Mouse (Mus musculus) right cerebral cortex, postnatal 10 days (tissue): ENCODE measurements at regions not wholly inside any gene's neighbourhood (a gene's known extent, or its start where the extent isn't known, plus 50 kb on each side); places are given as distances from the start of the nearest gene placed in this dataset.

Source experiments
- DNase-seq, 2 experiments: peaks; one replicate each; pipeline ENCODE4 v3.0.0; 2021; ENCODE audit warnings: low spot score in 2 of 2

DNA sequence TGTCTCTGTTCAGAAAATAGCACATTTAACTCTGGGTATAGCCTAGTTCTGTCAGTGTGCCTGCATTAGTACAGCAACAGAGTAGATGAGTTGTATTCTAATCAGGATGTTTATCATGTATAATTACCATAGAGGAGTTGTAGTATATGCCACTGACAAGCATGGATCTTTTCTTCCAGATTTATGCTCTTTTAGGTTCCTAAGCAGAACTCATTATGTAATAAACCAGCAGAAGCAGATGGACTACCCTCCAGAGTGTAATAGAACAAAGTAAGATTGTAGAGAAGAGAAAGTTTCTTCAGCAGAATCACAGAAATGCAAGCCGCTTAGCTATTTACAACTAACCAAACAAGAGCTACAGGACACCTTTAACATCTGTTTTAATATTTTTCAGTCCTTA, 517.2 kb upstream of the Epha5 start:
- no peak for DNase-seq

DNA sequence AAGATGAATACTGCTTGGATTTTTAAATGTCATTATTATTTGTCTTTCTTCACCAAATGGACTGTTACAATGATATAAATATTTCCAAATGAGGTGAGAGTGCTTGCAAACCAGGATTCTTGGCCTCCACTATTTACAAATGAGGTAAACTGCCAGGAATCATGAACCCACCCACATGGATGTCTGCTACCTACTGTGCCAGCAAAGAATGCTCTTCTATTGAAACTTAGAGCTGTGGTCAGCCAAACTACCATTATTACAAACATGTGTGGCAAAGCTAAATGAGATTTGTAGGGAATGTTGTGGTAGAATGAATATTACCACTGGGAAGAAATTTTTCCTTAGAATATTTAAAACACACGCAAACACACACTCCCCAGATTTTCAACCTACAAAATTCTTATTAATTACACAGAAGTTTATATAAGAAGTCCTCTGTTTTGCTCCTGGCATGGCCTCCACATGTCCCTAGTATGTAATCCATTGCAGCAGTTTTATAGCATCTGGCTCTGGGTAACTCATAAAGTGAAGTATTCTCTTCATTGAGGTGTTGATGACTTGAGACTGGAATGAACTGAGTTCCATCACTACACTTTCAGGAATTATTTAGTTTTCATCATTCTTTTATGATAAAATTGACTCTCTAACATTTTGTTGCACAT, 500.6 kb upstream of the Epha5 start:
- no peak for DNase-seq

DNA sequence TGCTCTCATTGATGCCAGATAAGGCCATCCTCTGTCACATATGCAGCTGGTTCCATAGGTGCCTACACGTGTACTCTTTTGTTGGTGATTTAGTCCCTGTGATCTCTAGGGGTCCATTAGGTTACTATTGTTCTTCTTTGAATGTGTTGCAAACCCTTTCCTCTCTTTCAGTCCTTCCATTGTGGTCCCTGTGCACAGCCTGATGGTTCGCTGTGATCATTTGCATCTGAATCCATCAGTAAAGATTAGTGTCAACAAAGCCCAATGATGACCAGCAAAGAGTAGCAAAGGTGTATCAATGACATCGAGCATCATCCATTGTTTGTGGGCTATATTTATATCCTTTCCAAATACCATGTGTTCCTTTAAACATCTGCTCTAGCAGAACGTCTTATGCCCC, 484.5 kb upstream of the Epha5 start:
- no peak for DNase-seq

DNA sequence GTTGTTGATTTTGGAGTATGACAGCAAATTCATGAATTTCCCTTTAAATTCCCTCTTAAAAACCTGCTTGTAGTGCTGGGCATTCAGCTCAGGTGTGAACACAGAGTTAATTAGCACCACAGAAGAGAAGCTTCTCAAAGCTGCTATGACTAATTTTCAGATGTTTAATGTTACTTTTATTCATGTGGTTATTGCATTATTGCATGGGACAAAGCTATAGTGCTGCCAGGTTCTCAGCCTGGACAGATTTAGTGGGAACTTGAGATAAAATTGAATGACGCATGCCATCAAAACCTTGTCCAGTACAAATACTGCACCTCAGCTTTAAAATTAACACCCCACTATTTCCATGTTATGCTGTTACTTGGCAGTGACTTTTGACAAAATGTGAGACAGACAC, 480.4 kb upstream of the Epha5 start:
- no peak for DNase-seq

DNA sequence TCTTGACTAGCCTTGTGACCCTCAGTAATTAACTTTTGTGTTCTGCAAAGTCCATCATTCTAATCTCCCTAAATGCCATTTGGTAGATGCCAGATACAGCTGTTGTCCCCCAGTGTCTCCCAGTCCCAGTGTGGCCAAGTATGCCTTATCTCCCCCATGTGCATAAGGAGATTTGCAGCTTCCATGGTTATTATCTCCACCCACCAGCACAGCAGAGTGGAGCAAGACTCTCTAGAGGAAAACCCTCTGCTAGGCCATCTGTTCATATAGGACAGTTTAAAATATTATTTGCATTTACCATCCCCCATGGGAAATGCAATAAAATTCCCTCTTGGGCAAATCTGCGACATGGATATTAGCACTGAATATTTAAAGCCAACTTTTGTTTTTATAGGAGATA, 436.4 kb upstream of the Epha5 start:
- no peak for DNase-seq

DNA sequence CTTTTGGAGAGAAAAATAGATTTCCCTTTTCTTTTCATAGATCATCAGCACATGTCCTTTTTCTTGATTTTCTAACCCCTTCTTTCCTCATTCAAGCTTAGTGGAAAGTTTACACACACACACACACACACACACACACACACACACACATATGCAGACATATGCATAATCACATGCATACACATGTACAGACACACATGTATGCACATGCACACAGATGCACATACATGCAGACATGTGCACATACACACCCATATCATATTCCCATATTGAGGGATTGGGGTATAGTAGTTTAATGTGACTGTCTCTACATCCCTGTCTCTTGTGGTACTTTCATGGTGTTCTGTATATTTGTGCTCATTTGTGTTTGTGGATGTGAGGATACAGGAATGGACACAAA, 432.0 kb upstream of the Epha5 start:
- DNase-seq = no peak

DNA sequence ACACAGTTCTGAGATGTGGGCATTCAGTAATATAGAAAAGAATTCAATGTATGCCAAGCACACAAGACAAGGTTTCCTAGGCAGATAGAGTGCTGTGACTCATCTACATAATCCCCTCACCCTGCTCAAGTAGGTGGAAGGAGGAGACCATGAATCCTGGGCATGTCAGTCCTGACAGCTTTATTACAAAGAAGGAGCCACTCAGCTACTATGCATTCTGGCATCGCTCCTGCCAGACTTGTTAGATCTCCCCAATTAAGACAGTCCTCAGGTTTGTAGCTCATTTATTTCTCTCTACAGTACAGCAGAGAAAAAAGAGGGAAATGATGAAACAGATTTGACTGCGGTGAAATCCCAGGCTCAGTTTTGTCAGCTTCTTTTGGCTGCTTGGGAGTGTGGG, 431.6 kb upstream of the Epha5 start:
- DNase-seq = peak; percentile 38 to 61

DNA sequence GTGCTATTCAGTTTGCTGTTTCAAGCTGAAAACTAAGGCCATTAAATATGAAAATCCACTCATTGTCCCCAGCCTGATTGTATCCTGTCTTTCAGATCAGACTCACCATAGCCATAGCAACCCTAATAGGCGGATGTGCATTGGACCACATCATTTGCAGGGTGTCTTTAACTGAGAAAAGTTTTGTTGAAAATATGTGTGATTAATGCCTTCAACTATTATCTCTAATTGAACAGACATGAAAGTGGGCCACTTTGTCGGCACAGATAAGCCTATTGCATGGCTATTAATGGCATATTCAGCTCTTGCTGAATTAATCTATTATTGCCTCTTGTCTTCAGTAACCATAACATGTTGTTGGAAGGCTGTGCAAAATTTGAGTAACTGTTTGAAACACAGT, 394.3 kb upstream of the Epha5 start:
- no peak for DNase-seq

DNA sequence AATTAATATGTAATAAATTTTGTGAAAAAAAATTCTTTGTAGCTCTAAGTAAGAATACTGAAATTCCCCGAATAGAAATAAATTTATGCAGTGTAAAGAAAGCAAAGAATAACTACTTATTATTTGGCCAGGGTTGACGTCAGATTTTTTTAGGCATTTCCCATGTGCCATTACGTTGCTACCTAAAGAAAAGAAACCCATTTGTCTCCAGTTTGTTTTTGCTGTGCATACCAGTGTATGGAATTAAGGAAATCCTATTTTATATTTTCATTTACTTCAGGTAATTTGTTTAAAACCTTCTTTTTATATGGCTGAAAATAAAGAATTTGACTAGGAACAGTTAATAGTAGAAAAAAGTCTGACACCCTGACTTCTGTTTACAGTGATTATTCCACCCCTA, 393.7 kb upstream of the Epha5 start:
- DNase-seq = no peak

DNA sequence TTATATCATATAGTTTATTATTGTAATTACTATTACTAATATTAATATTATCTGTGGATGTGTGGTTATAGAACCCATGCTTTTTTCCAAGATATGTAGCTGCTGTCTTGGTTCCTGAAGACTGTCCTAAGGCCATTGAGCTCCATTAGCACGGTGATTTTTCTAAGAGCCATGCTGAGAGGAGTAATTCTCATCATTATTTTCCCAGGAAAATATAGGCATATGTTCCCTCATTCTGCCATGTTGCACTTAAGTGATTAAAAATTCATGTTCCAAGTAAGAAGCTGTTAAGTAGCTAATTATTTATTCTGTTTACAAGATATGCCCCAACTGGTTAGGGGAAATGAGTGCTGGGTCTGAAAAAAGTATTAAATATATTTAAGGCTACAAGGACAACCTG, 345.4 kb upstream of the Epha5 start:
- DNase-seq = no peak

DNA sequence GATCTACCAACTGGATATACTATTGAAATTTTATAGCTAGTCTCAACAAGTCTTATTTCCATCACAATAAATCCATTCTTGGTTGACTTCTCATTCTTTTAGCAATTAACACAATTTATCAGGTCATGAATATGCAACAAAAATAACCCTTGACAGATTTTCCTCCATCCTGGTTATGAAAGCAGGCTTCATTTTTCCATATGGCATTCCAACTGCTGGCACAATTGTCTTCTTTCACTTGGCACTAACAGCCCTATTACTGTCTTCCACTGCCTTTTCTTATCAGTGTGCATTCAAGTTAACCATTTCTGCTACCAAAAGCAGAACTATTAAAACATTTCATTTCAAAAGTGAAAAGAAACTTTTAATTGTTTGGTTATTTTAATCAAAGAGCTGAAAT, 334.9 kb upstream of the Epha5 start:
- DNase-seq = no peak

DNA sequence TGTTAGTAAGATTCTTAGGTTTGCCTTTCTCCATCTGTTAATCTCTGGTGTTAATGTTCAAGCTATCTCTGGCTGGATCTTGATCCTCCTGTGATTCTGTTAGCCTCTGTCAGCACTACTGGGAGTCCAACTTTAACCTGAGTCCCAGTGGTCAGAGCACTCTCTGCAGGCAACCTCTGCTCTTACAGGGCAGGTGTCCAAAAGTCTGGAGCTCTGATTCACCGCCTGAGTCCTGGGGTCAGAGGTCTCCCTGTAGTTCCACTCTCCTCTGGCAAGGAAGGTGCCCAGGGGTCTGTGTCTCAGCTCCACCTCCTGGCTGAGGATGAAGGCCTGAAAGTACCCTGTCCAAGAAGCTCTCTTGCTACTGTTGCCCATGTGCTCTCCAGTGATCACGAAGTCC, 288.3 kb upstream of the Epha5 start:
- DNase-seq = no peak

DNA sequence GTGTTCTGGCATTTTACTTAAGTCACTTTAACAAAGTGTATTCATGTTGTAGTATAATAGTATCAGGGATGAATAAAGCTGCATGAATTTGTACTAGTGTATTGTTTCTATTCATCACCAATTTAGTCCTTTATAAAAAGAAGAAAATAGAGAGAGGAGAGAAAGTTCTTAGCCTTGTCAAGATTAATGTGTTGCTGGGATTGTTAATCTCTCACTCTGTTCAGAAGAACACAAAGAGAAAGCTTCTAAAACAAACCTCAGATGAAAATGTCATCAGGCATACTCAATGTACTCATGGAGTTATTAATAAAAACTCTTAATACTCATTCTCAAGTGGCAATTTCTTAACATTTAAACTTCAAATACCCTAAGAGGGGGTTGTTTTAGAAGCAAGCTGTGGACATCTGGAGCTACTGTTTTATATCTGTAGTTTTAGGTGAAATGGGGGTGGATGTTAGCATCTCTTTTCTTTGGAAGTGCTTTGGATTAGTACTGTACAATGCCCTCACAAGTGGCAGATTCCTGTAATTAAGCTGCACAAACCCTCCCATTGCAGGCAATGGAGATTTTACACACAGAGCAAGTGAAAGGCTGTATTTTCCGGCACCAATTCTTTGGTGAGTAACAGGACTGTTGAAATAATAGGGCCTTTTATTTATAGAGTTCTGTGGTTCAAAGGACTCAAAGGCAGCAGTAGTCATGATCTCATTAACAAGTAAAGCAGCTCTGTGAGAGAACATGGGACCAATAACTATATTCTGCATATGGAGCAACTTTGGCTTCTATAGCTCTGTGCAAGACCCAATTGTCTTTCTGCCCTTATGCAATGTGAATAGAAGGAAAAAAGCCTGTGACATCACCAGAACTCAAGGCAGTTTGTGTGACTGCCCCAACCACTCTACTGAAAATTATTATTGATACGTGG, 273.4 kb upstream of the Epha5 start:
- no peak for DNase-seq

DNA sequence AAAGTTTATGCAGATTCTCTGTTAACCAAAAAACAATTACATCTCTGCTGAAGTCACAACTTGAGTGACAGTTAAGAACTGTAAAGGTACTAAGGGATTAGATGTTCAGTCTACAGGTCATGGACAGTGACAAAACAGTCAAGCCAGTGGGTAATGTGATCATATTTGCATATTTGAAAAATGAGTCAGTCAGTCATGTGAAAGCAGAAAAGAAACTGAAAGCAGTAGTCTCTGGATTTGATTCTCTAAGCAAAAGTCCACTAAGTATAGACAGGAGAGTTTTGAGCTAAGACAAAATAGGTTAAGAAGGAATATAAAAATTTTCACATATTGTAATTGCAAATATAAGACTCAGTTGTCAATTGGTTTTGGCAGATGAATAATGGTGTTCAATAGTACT, 270.4 kb upstream of the Epha5 start:
- no peak for DNase-seq

DNA sequence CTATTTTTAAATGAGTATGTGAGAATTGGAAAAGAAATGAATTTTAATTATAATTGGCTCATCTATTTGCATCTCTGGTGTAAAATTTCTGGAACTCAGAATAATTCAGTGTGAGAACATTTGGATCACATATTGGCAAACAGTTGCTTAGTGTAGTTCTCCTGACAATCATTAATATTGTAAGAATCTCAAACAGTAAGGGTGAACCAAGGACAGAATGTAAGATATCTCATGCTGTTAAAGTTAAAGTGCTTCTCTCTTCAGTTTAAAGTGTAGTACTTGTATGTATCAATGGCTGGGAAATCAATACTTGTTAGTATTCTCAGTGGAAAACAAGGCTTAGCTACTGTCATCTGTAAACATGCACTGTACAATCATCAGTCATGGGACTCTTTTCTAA, 238.0 kb upstream of the Epha5 start:
- DNase-seq = no peak

DNA sequence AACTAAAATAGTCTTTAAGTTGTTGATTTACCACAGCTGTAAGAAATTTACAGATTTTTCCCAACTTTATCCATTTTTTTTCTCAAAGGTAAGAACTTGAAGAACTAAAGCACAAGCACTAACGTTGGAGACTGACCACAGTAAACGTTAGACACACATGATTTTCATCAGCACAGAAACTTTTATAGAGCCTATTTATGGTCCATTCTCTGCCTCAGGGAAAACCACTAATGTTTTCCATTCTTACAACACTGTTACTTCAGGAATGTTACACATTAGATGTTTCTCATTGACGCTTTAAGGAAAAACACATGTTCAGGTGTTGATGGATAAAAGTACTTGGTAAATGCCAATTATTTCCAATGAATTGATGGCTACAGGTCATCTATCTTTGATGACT, 218.3 kb upstream of the Epha5 start:
- DNase-seq = no peak

DNA sequence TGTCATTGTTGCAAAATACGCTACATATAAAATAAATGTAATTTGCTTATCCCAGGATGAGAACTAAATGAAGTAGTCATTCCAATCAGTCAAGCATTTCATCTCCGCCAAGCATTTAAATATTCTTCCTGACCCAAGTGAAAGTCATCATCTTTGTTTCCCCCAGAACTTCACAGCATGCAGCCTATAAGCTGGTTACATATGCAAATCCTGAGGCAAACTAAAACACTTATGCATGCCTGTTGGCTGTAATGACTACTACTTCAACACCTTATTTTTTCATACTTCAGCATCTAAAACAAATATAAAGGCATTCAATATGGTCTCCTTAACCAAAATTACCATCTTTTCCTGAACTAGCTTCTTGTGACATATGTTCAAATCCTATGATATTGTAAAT, 215.7 kb upstream of the Epha5 start:
- DNase-seq = no peak

DNA sequence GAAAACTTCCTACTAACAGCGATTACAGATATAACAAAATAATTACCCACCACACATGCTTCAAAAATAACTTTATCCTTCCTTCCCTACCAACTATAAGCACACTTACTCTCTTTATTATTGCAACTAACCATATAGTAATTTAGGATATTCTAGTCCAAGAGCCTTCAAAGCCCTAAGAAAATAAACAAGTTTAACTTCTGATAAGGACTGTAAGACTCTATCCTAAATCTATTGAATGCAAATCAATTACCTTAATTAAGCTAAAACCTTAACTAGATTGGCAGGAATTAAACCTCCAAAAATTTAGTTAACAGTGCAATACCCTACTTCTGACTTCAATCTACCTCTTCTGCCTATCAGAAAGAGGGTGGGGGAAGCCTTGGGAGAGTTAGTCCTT, 201.0 kb upstream of the Epha5 start:
- DNase-seq = no peak

DNA sequence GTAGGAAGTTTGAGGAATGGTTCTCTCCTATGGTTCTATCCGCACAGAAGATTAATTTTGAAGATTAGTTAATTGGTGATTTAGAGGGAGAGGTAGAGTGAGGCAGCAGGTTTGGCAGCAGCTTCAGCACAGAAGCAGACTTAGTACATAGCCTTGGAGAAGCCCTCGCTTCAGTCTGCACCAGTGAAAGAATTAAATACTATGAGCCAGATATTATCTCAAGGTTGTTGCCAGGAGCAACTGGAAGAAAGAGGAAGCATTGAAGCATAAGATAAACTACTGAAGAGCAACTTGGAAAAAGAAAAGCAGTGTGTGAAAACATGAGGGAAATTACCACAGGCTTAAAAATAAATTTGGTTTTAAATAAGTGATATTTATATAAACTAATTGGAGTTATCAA, 191.5 kb upstream of the Epha5 start:
- no peak for DNase-seq

DNA sequence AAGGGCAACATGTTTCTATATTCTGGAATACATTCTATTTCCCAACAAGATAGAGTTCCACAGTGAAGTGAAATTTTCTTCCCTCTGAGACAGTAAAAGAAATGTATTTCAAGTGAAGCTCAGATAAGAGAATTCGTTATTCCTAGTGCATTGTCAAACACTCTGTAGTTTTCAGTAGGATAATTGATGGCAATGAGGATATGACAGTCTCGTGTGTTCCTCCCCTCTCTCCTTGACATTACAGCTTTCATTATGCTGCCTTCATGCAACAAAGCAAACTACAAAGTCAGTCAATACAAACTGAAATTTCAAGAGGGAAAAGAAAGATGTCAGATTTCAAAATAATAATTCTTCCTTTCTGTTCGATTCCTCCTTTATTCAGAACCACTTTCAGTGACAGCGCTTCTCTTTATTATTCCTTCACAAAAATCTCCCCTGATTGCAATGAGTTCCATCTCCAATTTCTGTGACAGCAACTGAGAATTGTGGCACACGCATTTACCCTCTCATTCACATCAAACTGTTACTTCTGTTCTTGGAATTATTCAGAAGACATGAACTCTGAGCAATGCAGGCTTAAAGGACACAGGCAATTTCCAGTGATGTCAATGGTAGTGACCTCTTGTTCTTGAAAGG, 148.2 kb upstream of the Epha5 start:
- DNase-seq = no peak

DNA sequence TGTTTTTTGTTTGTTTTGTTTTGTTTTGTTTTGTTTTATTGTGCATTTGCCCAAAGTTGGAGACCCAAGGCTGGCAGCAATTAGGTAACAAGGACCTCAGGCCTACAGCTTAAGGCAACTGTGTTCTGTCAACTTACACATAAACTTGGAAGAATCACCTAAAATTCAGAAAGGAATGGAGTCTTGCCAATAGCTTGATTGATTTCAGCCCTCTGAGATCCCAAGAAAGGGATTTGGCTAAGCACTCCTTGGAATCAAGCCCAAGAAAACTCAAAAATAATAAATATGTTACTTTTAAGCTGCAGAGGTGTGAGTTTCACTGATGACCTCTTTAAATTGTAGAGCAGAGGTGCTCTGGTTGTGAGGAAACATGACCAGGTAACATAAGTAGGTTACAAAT, 102.7 kb upstream of the Epha5 start:
- no peak for DNase-seq

DNA sequence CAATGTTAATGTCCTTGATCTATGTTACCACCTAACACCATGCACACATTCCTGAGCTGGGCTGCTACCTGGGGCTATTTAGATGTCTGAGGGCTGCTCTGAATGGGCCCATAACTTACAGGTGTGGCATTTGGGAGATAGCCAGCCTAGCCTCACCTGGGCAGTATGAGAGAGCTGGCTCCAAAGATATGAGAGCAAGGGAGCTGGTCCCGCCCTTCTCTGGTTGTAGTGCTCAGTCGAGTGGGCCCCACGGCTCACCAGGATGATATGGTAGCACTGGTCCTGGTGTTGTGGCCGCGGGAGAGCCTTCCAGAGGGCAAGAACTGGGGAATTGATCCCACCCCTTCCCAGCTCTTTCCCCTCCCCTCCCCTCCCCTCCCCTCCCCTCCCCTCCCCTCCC, 93.0 kb upstream of the Epha5 start:
- no peak for DNase-seq

DNA sequence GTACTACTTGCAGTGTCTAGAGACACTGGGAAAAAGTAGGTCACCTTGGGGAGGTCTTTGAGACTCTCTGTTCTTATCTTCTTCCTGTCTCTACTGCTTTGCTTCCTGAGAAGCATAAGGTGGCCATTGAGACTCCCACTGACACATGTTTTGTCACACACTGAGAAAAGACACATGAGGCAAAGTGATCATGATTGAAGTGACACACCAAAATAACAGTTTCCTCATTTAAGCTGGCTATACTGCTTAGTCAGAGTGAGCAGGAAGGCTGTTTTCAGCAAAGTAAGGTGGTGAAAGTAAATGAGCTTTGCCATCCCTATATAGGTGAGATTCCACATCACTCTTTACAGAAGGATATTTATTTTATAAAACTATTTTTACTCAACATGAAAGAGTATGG, 63.8 kb upstream of the Epha5 start:
- DNase-seq = no peak
